Mouse (Mus musculus): ENCODE results near the gene Cpeb4. TPM values are rescaled to one million over a fixed set of nuclear protein-coding genes. Genes with fewer than 3 reads are reported as not detected.
A peak's percentile ranks its signal among the peaks of the same experiment; 100 is the strongest.
"Not testable (repeated sequence)": the region's sequence is repeated elsewhere in the genome, so short reads cannot be mapped to it uniquely, and the experiment has no call there.

Gene Cpeb4
- polyA plus RNA-seq, 1 experiment from 2014 or later: 43.4 TPM

DNA sequence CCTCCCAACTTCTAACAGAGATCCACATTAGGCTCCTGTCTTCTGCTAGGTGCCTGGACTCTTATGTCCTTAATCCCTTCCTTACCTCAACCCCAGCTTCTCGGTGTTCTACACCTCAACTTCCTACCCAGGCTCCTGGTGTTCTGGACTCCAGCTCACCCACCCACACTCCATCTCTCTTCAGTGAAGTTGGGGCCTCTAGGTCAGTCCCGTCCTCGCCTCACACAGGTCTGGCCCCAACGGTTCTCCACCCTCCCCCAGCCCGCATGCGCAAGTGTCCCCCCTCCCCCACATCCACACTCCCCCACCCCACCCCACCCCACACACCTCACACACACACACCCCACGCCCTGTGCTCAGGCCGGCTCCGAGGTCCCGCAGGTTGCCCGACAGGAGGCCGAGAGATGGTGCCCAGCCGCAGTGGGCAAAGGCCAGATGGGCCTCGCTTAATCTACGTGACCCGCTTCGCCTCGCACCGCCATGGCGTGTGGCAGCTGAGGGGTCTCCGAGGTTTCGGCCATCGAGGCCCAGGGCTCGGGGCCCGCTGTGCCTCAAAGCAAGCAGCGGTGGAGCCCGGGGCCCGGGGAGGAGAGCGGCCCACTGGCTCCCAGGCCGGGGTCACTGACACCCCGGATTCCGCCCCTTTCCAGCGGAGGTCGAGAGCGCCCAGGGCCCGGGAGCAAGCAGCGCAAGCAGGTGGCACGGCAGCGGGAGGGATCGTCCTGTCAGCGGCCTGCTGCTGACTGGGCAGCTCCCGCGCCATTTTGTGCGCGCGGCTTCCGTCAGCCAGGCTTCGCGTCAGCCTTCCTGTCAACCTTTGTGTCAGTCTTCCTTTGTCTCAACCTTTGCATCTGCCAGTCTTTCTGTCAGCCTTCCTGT, 93.5 kb downstream of the Cpeb4 start, which contains the start of gene 4930524B15Rik:
Gene 4930524B15Rik (plus strand): TSS at position 337 of the 879 bp plus-strand sequence.
- no peaks in the 10 kb centered on the region for H3K9me3 ChIP-seq (ENCODE audit: control insufficient read depth, low read length)
- H3K4me3 ChIP-seq (ENCODE audit: low read depth, low read length): peak within 1 kb of the TSS; percentile 20; the same call in 1 of the 2 replicates
- H3K27ac ChIP-seq (ENCODE audit: low read depth, low read length): no peak within 1 kb of the TSS
- H3K4me1 ChIP-seq (ENCODE audit: control insufficient read depth, insufficient read depth, low read length): 0 out of 2 replicates have a peak, but pooled peaks cover 3% of the 10 kb centered on the region
- H3K36me3 ChIP-seq (ENCODE audit: control insufficient read depth, insufficient read depth, low read length): no peaks in the 10 kb centered on the region
- no peaks in the 10 kb centered on the region for H3K27me3 ChIP-seq (ENCODE audit: control insufficient read depth, insufficient read depth, low read length)
- 0 out of 2 replicates have a peak within 1 kb of the TSS, but pooled peaks have one; percentile 28 for H3K9ac ChIP-seq (replicated peaks; ENCODE audit: low read depth, low read length)
- H3K4me2 ChIP-seq (ENCODE audit: low read depth, low read length): peak within 1 kb of the TSS; percentile 38
- peak; percentile 72 for ATAC-seq (ENCODE audit: low read depth)
- WGBS: 36% methylated on average over 40 of the region's 49 CpGs

DNA sequence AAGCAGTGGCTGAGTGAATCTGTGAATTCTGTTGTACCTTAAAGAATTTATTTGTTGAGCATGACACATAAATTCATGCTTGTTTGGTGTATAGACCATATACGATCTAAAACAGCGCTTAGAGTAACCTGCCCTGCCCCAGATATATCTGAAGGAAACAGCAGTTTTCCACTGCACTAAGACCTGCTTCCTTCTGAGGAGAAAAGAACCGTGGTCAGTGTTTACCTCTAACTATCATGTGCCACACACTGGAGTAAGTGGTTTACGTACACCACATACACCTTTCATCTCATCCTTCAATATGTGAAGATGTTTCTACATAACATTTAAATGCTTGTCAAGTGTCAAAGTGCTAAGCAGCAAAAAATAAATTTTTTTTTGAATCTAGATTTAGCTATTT, 102.1 kb downstream of the Cpeb4 start:
- ATAC-seq (ENCODE audit: low read depth): no peak
- WGBS: 86% methylated on average over 4 of the region's 4 CpGs

DNA sequence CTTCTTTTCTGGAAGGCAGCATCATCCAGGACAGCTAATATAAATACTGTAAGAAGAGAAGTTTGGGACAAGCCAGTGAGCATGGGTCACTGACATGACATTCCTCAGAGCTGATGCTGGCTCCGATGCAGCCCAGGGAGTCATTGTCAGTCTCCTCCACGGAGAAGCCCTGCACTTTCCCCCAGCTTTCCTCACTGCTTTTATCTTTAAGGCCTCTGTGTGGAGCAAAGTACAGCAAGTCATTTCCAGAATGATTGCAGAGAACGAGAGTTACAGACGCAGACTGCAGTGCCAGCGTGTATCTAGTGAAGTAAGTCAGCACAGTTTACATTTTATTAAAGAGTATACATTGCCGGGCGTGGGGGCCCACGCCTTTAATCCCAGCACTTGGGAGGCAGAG, 102.8 kb downstream of the Cpeb4 start:
- Histone ChIP-seq H3K9ac (replicated peaks; ENCODE audit: low read depth, low read length) (no peak overlapping the region), H3K27me3 (ENCODE audit: control insufficient read depth, insufficient read depth, low read length) (no peaks in the 10 kb centered on the region), H3K27ac (ENCODE audit: low read depth, low read length) (no peak overlapping the region), H3K4me2 (ENCODE audit: low read depth, low read length) (no peak overlapping the region), H3K9me3 (ENCODE audit: control insufficient read depth, low read length) (no peaks in the 10 kb centered on the region), H3K36me3 (ENCODE audit: control insufficient read depth, insufficient read depth, low read length) (no peaks in the 10 kb centered on the region), H3K4me3 (ENCODE audit: low read depth, low read length) (no peak overlapping the region), H3K4me1 (ENCODE audit: control insufficient read depth, insufficient read depth, low read length) (no peaks in the 10 kb centered on the region)
- ATAC-seq (ENCODE audit: low read depth): no peak
- 63% methylated on average over 8 of the region's 8 CpGs for WGBS

More for the DNA sequence above, 102.1 kb downstream of the Cpeb4 start:
- no peaks in the 10 kb centered on the region for H3K4me1 ChIP-seq (ENCODE audit: control insufficient read depth, insufficient read depth, low read length)
- no peaks in the 10 kb centered on the region for H3K27me3 ChIP-seq (ENCODE audit: control insufficient read depth, insufficient read depth, low read length)
- no peaks in the 10 kb centered on the region for H3K9me3 ChIP-seq (ENCODE audit: control insufficient read depth, low read length)
- no peak overlapping the region for H3K4me3 ChIP-seq (ENCODE audit: low read depth, low read length)
- H3K4me2 ChIP-seq (ENCODE audit: low read depth, low read length): no peak overlapping the region
- no peaks in the 10 kb centered on the region for H3K36me3 ChIP-seq (ENCODE audit: control insufficient read depth, insufficient read depth, low read length)
- H3K27ac ChIP-seq (ENCODE audit: low read depth, low read length): no peak overlapping the region
- no peak overlapping the region for H3K9ac ChIP-seq (replicated peaks; ENCODE audit: low read depth, low read length)

DNA sequence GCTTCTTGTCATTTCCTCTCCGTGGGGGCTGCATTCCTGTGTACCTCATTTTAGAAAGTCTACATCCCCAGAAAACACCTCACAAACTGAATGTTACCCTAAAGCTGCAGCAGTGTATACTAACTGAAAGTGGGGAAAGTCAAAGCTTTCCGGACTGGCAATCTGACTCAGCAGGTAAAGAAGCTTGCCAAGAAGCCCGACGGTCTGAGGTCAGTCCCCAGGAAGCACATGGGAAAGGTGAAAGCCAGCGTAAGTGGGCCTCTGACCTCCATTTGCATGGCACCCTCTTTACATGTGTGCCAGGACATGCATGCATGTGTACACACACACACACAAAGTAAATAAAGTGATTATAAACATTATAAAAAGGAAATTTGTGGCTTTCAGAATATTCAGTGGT, 103.7 kb downstream of the Cpeb4 start:
- Histone ChIP-seq H3K4me1 (ENCODE audit: control insufficient read depth, insufficient read depth, low read length) (no peaks in the 10 kb centered on the region), H3K27ac (ENCODE audit: low read depth, low read length) (no peak overlapping the region), H3K9ac (replicated peaks; ENCODE audit: low read depth, low read length) (no peak overlapping the region), H3K9me3 (ENCODE audit: control insufficient read depth, low read length) (no peaks in the 10 kb centered on the region), H3K27me3 (ENCODE audit: control insufficient read depth, insufficient read depth, low read length) (no peaks in the 10 kb centered on the region), H3K4me2 (ENCODE audit: low read depth, low read length) (no peak overlapping the region), H3K36me3 (ENCODE audit: control insufficient read depth, insufficient read depth, low read length) (no peaks in the 10 kb centered on the region), H3K4me3 (ENCODE audit: low read depth, low read length) (no peak overlapping the region)
- no peak for ATAC-seq (ENCODE audit: low read depth)
- WGBS: 85% methylated on average over 5 of the region's 5 CpGs

DNA sequence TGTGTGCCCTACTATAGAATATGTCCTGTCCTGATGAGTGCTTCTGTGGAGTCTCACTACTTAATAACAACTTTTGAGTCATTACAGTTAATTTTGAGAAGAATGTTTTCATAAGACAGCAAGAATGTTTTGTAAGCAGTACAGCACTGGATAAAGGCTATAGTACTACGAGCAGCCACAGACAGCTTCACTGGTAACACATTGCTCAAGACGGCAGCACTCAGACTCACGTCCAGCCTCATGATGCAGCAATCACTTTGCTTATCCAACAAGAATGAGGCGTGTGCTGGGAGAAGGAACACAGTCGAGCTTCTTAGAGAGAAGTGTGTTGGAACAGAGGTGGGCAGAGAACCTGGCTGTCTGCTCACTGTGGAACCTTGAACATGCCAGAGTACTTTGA, 104.1 kb downstream of the Cpeb4 start:
- no peaks in the 10 kb centered on the region for H3K27me3 ChIP-seq (ENCODE audit: control insufficient read depth, insufficient read depth, low read length)
- H3K9ac ChIP-seq (replicated peaks; ENCODE audit: low read depth, low read length): no peak overlapping the region
- no peak for ATAC-seq (ENCODE audit: low read depth)
- no peak overlapping the region for H3K4me2 ChIP-seq (ENCODE audit: low read depth, low read length)
- no peaks in the 10 kb centered on the region for H3K9me3 ChIP-seq (ENCODE audit: control insufficient read depth, low read length)
- H3K36me3 ChIP-seq (ENCODE audit: control insufficient read depth, insufficient read depth, low read length): no peaks in the 10 kb centered on the region
- H3K4me3 ChIP-seq (ENCODE audit: low read depth, low read length): no peak overlapping the region
- H3K27ac ChIP-seq (ENCODE audit: low read depth, low read length): no peak overlapping the region
- whole genome bisulfite sequencing: 80% methylated on average over 5 of the region's 5 CpGs
- H3K4me1 ChIP-seq (ENCODE audit: control insufficient read depth, insufficient read depth, low read length): no peaks in the 10 kb centered on the region

DNA sequence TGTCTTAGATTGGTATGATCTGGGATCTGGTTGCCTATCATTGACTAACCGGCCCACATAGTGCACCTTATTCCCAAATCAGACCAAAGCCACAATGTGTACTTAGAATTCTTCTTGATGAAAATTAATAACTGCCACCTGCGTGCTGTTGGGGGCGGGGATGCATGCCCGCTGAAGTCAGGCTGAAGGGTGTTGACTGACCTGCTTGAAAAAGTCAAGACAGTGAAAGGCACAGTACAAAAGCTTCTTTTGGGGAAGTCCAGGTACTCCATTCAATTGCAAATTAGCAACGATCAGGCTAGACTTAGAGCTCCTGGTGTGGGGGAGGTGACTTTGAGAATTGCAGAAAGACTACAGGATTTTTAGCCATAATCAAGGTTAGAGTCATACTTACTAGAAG, 108.1 kb downstream of the Cpeb4 start:
- H3K4me2 ChIP-seq (ENCODE audit: low read depth, low read length); H3K27ac ChIP-seq (ENCODE audit: low read depth, low read length); H3K4me3 ChIP-seq (ENCODE audit: low read depth, low read length); H3K36me3 ChIP-seq (ENCODE audit: control insufficient read depth, insufficient read depth, low read length); H3K9me3 ChIP-seq (ENCODE audit: control insufficient read depth, low read length); H3K27me3 ChIP-seq (ENCODE audit: control insufficient read depth, insufficient read depth, low read length); H3K4me1 ChIP-seq (ENCODE audit: control insufficient read depth, insufficient read depth, low read length); ATAC-seq (ENCODE audit: low read depth); H3K9ac ChIP-seq (replicated peaks; ENCODE audit: low read depth, low read length): not testable (repeated sequence)
- WGBS: 88% methylated on average over 5 of the region's 5 CpGs

DNA sequence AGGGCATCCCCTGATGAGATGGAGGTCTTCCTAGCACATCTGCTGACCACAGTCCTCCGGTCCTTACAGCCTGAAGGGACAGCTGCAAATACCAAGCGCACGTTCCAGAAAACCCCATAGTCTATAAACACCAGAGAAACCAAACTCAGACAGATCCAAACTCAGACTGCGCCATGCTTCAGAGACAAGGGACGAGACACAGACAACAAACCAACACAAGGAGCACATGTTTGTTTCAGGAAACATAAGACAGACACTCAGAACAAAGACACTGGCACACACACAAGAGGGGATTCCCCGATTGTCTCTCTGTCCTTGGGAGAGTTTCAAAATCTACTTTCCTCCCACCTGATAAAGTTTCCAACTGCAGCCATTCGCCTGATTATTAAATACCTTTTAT, 109.8 kb downstream of the Cpeb4 start:
- Histone ChIP-seq H3K27me3 (ENCODE audit: control insufficient read depth, insufficient read depth, low read length) (no peaks in the 10 kb centered on the region), H3K9me3 (ENCODE audit: control insufficient read depth, low read length) (no peaks in the 10 kb centered on the region), H3K27ac (ENCODE audit: low read depth, low read length) (no peak overlapping the region), H3K4me1 (ENCODE audit: control insufficient read depth, insufficient read depth, low read length) (no peaks in the 10 kb centered on the region), H3K9ac (replicated peaks; ENCODE audit: low read depth, low read length) (no peak overlapping the region), H3K4me2 (ENCODE audit: low read depth, low read length) (no peak overlapping the region), H3K4me3 (ENCODE audit: low read depth, low read length) (no peak overlapping the region), H3K36me3 (ENCODE audit: control insufficient read depth, insufficient read depth, low read length) (no peaks in the 10 kb centered on the region)
- ATAC-seq (ENCODE audit: low read depth): no peak
- WGBS: 85% methylated on average over 7 of the region's 7 CpGs

DNA sequence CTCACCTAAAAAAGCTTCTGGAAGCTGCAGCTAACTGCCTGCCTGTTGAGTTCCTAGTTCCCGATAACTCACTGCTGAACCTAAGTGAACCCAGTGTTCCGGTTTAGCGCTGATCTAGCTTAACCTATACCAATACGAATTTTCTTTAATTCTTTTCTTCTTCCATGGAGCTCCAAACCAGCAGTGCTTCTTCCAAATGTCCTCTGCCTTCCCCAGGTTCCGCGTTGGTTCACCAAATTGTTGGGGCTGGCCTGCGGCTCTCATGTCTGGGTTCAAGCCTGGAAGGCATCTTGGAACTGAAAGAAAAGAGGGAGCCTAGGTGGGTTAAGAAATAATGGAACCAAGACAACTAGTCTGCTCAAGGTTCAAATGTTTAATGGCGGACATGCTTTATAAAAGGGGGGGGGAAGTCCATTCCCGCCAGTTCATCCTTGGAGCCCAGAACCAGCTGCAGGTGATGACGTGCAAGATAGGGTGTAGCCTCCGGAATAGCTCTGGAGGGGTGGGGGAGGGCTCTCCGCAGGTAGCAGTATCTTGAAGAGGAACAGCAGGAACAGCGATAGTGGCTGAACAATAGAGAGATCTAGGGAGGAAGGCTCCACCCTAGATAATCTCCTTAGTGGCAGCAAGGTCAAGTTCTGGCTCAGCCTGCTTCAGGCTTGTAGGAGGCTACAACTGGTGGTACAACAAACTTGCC, 110.4 kb downstream of the Cpeb4 start:
- not testable (repeated sequence) for ATAC-seq (ENCODE audit: low read depth); H3K9ac ChIP-seq (replicated peaks; ENCODE audit: low read depth, low read length); H3K4me1 ChIP-seq (ENCODE audit: control insufficient read depth, insufficient read depth, low read length); H3K27me3 ChIP-seq (ENCODE audit: control insufficient read depth, insufficient read depth, low read length); H3K4me2 ChIP-seq (ENCODE audit: low read depth, low read length); H3K27ac ChIP-seq (ENCODE audit: low read depth, low read length); H3K36me3 ChIP-seq (ENCODE audit: control insufficient read depth, insufficient read depth, low read length); H3K4me3 ChIP-seq (ENCODE audit: low read depth, low read length); H3K9me3 ChIP-seq (ENCODE audit: control insufficient read depth, low read length)
- 91% methylated on average over 13 of the region's 13 CpGs for WGBS

DNA sequence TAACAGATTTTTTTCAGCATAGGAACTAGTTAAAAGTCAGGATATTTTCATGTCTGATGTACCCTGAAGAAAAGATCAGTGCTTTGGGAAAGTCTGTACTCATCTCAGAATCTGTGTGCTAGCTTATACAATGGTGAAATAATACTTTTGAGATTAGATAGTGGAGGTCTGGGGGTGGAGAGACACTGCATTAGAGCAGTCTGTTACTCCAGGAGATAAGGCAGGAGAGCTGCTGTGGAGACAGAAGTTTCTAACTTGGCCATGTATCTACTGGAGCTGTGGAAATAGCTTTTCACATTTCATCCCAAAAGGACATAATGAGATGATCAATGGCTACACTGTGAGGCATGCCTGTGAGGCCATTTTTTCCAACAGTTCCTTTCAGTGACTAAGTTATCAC, 111.2 kb downstream of the Cpeb4 start:
- Histone ChIP-seq H3K36me3 (ENCODE audit: control insufficient read depth, insufficient read depth, low read length) (no peaks in the 10 kb centered on the region), H3K4me1 (ENCODE audit: control insufficient read depth, insufficient read depth, low read length) (no peaks in the 10 kb centered on the region), H3K4me3 (ENCODE audit: low read depth, low read length) (no peak overlapping the region), H3K27me3 (ENCODE audit: control insufficient read depth, insufficient read depth, low read length) (no peaks in the 10 kb centered on the region), H3K9ac (replicated peaks; ENCODE audit: low read depth, low read length) (no peak overlapping the region), H3K4me2 (ENCODE audit: low read depth, low read length) (no peak overlapping the region), H3K27ac (ENCODE audit: low read depth, low read length) (no peak overlapping the region), H3K9me3 (ENCODE audit: control insufficient read depth, low read length) (no peaks in the 10 kb centered on the region)
- no peak for ATAC-seq (ENCODE audit: low read depth)

All from neural tube, embryonic 14.5 days (tissue).